Mouse (Mus musculus) embryonic facial prominence, embryonic 12.5 days (tissue): ENCODE data around the gene Edil3. TPM values are rescaled to one million over a fixed set of nuclear protein-coding genes. Genes with fewer than 3 reads are reported as not detected.
"Not testable (repeated sequence)": the region's sequence is repeated elsewhere in the genome, so short reads cannot be mapped to it uniquely, and the experiment has no call there.

Experiments used
- ATAC-seq: fragments of 200-750 bp; cut with Nextera tagmentation; 2 replicates; pipeline ENCODE4 v1.8.0; 2017; ENCODE audit not compliant: insufficient number of reproducible peaks, insufficient read depth, low FRiP score, low TSS enrichment
- H3K27ac ChIP-seq: fragments of 300-500 bp; sonication (generic); 2 replicates; pipeline ENCODE4 v1.5.1; 2016; ENCODE audit warnings: mild to moderate bottlenecking
- H3K27me3 ChIP-seq: fragments of 300-500 bp; sonication (generic); 2 replicates; pipeline ENCODE4 v1.6.1; 2016; ENCODE audit warnings: mild to moderate bottlenecking, moderate library complexity
- H3K36me3 ChIP-seq: fragments of 300-500 bp; sonication (generic); 2 replicates; pipeline ENCODE4 v1.6.1; 2016; ENCODE audit warnings: mild to moderate bottlenecking
- H3K4me1 ChIP-seq: fragments of 300-500 bp; sonication (generic); 2 replicates; pipeline ENCODE4 v1.6.1; 2016
- H3K4me2 ChIP-seq: fragments of 300-500 bp; sonication (generic); replicated peaks from 2 replicates; pipeline ENCODE4 v1.6.1; 2016; ENCODE audit warnings: mild to moderate bottlenecking, moderate library complexity
- H3K4me3 ChIP-seq: fragments of 300-500 bp; sonication (generic); 2 replicates; pipeline ENCODE4 v1.5.1; 2016; ENCODE audit warnings: mild to moderate bottlenecking
- H3K9ac ChIP-seq: fragments of 300-500 bp; sonication (generic); 2 replicates; pipeline ENCODE4 v1.6.1; 2016; ENCODE audit warnings: mild to moderate bottlenecking, moderate library complexity
- H3K9me3 ChIP-seq: fragments of 300-500 bp; sonication (generic); 2 replicates; pipeline ENCODE4 v1.6.1; 2016; ENCODE audit warnings: mild to moderate bottlenecking, moderate library complexity
- WGBS: fragments of 180-500 bp; shearing (Covaris S2); methylation state at CpG from one replicate; pipeline ENCODE4 v1.1.7; 2016; 5-methylcytosine and 5-hydroxymethylcytosine counted together
- polyA plus RNA-seq: library from polyadenylated mRNA; unstranded; fragments of >200 nt; fragmentation: Nextera tagmentation; extraction: Ambion mirVana; gene quantifications from 2 replicates; pipeline ENCODE4 v1.2.1, GENCODE M21; 2016

The Edil3 gene
- polyA plus RNA-seq, 1 experiment from 2014 or later, result 20.5 TPM

GRCm38 (mm10) chr13:89007696-89008427 lies 186.6 kb downstream of the Edil3 start:
- no peak for ATAC-seq
- H3K9ac ChIP-seq, result no peak overlapping the region
- no peak overlapping the region for H3K27ac ChIP-seq
- no peaks in the 10 kb centered on the region for H3K36me3 ChIP-seq
- no peaks in the 10 kb centered on the region for H3K27me3 ChIP-seq
- 76% methylated on average over 4 of the region's 4 CpGs for WGBS
- H3K4me1 ChIP-seq, result no peaks in the 10 kb centered on the region
- no peak overlapping the region for H3K4me2 ChIP-seq
- H3K4me3 ChIP-seq, result no peak overlapping the region
- no peaks in the 10 kb centered on the region for H3K9me3 ChIP-seq

- Histone ChIP-seq H3K36me3 (no peaks in the 10 kb centered on the region), H3K27me3 (no peaks in the 10 kb centered on the region), H3K9ac (no peak overlapping the region), H3K4me2 (no peak overlapping the region), H3K4me1 (no peaks in the 10 kb centered on the region), H3K27ac (no peak overlapping the region), H3K9me3 (no peaks in the 10 kb centered on the region), H3K4me3 (no peak overlapping the region)
- ATAC-seq, result no peak
Observed at GRCm38 (mm10) chr13:89012500-89012899, 191.2 kb downstream of the Edil3 start.

- ATAC-seq, result no peak
- H3K9ac ChIP-seq, result no peak overlapping the region
- no peak overlapping the region for H3K27ac ChIP-seq
- H3K4me1 ChIP-seq, result no peaks in the 10 kb centered on the region
- no peaks in the 10 kb centered on the region for H3K27me3 ChIP-seq
- H3K9me3 ChIP-seq, result no peaks in the 10 kb centered on the region
- WGBS, result 48% methylated on average over 3 of the region's 3 CpGs
- no peak overlapping the region for H3K4me2 ChIP-seq
- H3K4me3 ChIP-seq, result no peak overlapping the region
- H3K36me3 ChIP-seq, result no peaks in the 10 kb centered on the region
Observed at GRCm38 (mm10) chr13:89029817-89030539, 208.7 kb downstream of the Edil3 start.

- Histone ChIP-seq H3K4me2 (no peak overlapping the region), H3K27me3 (no peaks in the 10 kb centered on the region), H3K36me3 (no peaks in the 10 kb centered on the region), H3K27ac (no peak overlapping the region), H3K9me3 (no peaks in the 10 kb centered on the region), H3K4me1 (no peaks in the 10 kb centered on the region), H3K4me3 (no peak overlapping the region), H3K9ac (no peak overlapping the region)
- ATAC-seq, result no peak
- 53% methylated on average over 2 of the region's 2 CpGs for whole genome bisulfite sequencing
Observed at GRCm38 (mm10) chr13:89035711-89036110, 214.4 kb downstream of the Edil3 start.

DNA sequence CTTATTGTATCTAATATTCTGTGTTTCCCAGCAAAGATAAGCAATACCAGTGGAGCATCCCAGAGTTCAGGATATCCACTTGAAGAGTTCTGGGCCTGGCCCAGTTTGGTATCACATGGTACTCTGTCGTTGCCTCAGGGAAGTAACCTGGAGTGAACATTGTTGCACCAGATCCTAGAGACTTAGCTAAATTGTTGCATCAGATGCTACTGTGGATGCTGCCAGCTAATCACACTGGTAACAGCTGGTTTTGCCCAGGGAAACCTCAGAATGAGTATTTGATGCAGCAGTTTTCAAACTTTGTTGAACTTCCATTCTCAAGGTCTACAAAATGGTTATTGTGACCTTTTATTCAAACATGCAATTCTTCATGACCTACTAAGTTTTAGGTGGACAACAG lies 220.2 kb downstream of the Edil3 start:
- no peak overlapping the region for H3K4me2 ChIP-seq
- no peak for ATAC-seq
- H3K27me3 ChIP-seq, result no peaks in the 10 kb centered on the region
- H3K27ac ChIP-seq, result no peak overlapping the region
- no peaks in the 10 kb centered on the region for H3K9me3 ChIP-seq
- no peaks in the 10 kb centered on the region for H3K4me1 ChIP-seq
- no peak overlapping the region for H3K9ac ChIP-seq
- 92% methylated on average over 1 of the region's 1 CpGs for WGBS
- no peak overlapping the region for H3K4me3 ChIP-seq
- H3K36me3 ChIP-seq, result no peaks in the 10 kb centered on the region

DNA sequence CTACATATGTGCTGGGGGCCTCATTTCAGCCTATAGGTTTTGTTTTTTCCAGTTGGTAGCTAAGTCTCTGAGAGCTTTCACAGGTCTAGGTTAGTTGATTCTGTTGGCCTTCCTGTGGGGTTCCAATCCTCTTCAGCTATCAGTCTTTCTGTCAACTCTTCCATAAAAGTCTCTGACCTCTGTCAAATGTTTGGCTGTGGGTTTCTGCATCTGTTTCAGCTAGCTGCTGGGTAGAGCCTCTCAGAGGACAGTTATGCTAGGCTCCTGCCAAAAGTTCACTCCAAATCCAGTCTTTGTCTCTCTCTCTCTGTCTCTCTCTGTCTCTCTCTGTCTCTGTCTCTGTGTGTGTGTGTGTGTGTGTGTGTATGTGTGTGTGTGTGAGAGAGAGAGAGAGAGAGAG lies 248.9 kb downstream of the Edil3 start:
- not testable (repeated sequence) for H3K27ac ChIP-seq, H3K9me3 ChIP-seq, H3K4me3 ChIP-seq, H3K27me3 ChIP-seq, ATAC-seq, H3K36me3 ChIP-seq, H3K4me2 ChIP-seq, H3K9ac ChIP-seq, H3K4me1 ChIP-seq

GRCm38 (mm10) chr13:89076212-89076611 lies 254.9 kb downstream of the Edil3 start:
- 89% methylated on average over 1 of the region's 1 CpGs for WGBS

DNA sequence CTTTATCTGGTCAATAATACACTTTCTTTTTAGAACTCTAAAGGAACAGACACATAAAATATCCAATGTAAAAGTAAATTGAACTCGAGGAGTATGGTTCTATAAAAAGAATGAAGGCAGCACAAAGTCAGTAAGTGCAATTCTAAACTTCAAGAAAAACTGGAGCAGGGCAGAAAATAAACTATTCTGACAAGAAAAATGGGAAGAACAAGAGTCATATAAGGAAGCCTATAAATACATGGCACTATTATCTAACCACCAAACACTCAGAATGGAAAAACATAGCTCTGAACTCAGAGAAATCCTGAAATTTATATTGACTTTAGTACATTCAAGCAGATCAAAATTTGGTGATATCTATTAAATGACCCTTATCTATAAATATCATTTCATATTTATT lies 284.6 kb downstream of the Edil3 start:
- no peak overlapping the region for H3K4me3 ChIP-seq
- H3K27ac ChIP-seq, result no peak overlapping the region
- H3K4me1 ChIP-seq, result no peaks in the 10 kb centered on the region
- no peak for ATAC-seq
- H3K27me3 ChIP-seq, result no peaks in the 10 kb centered on the region
- H3K36me3 ChIP-seq, result no peaks in the 10 kb centered on the region
- 69% methylated on average over 1 of the region's 1 CpGs for WGBS
- H3K4me2 ChIP-seq, result no peak overlapping the region
- no peak overlapping the region for H3K9ac ChIP-seq
- H3K9me3 ChIP-seq, result no peaks in the 10 kb centered on the region

More at GRCm38 (mm10) chr13:89076212-89076611, 254.9 kb downstream of the Edil3 start:
- ATAC-seq, result no peak
- Histone ChIP-seq H3K4me1 (no peaks in the 10 kb centered on the region), H3K4me2 (no peak overlapping the region), H3K36me3 (no peaks in the 10 kb centered on the region), H3K9ac (no peak overlapping the region), H3K27me3 (no peaks in the 10 kb centered on the region), H3K4me3 (no peak overlapping the region), H3K27ac (no peak overlapping the region), H3K9me3 (no peaks in the 10 kb centered on the region)

DNA sequence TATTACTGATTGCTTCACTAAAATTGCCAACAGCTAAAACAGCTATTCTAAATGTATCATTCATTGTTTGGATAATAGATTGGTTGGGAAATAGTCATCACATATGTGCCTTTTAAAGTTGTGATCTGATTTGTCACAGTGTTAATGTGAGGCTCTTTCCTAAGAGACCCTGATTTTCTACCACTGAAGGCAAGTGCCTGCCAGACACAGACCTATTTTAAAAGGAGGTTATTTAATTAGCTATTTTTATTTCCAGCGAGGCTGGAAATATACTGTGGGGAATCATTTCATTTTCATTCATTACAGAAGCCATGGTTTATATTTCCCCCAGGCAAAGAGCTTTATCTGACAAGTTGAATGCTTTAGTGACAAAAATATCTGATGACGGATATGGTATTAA lies 296.3 kb downstream of the Edil3 start:
- Histone ChIP-seq H3K4me3 (no peak overlapping the region), H3K9me3 (no peaks in the 10 kb centered on the region), H3K9ac (no peak overlapping the region), H3K4me2 (no peak overlapping the region), H3K36me3 (no peaks in the 10 kb centered on the region), H3K27me3 (no peaks in the 10 kb centered on the region), H3K27ac (no peak overlapping the region), H3K4me1 (no peaks in the 10 kb centered on the region)
- 44% methylated on average over 2 of the region's 2 CpGs for WGBS
- ATAC-seq, result no peak

DNA sequence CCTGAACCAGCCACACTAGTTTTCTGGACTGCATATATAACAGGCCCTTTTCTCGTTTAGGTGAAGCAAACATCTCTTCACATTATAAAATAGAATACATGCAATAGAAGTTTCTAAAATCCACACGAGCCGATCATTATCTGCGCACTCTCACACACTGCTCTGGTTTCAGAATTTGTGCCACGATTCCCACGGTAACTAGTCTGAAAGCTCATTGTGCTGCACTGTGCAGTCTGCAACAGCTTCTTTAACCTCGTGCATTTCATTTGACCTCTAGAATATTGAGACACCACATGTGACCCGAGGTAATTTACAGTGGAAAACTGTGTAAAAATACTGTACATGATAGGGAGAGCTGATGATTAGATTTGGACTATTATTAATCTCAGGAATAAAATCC lies 298.5 kb downstream of the Edil3 start:
- no peaks in the 10 kb centered on the region for H3K9me3 ChIP-seq
- H3K36me3 ChIP-seq, result no peaks in the 10 kb centered on the region
- no peak overlapping the region for H3K4me3 ChIP-seq
- H3K4me2 ChIP-seq, result no peak overlapping the region
- WGBS, result 68% methylated on average over 8 of the region's 8 CpGs
- no peak overlapping the region for H3K27ac ChIP-seq
- no peak overlapping the region for H3K9ac ChIP-seq
- no peak for ATAC-seq
- H3K27me3 ChIP-seq, result no peaks in the 10 kb centered on the region
- H3K4me1 ChIP-seq, result no peaks in the 10 kb centered on the region

GRCm38 (mm10) chr13:89122511-89123253 lies 301.4 kb downstream of the Edil3 start:
- no peak overlapping the region for H3K27ac ChIP-seq
- no peaks in the 10 kb centered on the region for H3K4me1 ChIP-seq
- H3K4me3 ChIP-seq, result no peak overlapping the region
- no peaks in the 10 kb centered on the region for H3K9me3 ChIP-seq
- WGBS, result 77% methylated on average over 6 of the region's 6 CpGs
- no peaks in the 10 kb centered on the region for H3K36me3 ChIP-seq
- ATAC-seq, result no peak
- no peak overlapping the region for H3K9ac ChIP-seq
- no peak overlapping the region for H3K4me2 ChIP-seq
- no peaks in the 10 kb centered on the region for H3K27me3 ChIP-seq

DNA sequence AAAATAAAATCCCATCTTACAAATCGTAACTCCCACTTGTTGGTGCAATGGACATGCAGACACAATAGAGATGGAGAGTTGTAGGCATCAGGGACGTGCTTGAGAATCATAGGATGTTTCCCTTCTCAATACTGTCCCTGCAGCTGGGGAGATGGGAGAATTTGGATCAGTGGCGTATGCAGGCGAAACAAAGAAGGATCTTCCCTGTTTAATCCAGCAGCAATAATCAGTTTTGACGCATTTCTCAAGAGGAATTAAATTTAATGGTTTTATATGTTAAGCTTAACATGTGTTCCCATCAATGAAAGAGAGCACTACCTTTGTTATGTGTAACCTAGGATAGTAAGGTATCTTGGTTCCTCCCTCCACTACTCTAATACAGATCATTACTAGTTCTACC lies 302.1 kb downstream of the Edil3 start:
- no peaks in the 10 kb centered on the region for H3K27me3 ChIP-seq
- H3K36me3 ChIP-seq, result no peaks in the 10 kb centered on the region
- no peak overlapping the region for H3K9ac ChIP-seq
- no peak overlapping the region for H3K4me3 ChIP-seq
- no peak for ATAC-seq
- no peak overlapping the region for H3K27ac ChIP-seq
- WGBS, result 94% methylated on average over 5 of the region's 5 CpGs
- no peaks in the 10 kb centered on the region for H3K9me3 ChIP-seq
- no peaks in the 10 kb centered on the region for H3K4me1 ChIP-seq
- H3K4me2 ChIP-seq, result no peak overlapping the region
